Mouse (Mus musculus): ENCODE results near the gene Bdkrb2. TPM values are rescaled to one million over a fixed set of nuclear protein-coding genes. Genes with fewer than 3 reads are reported as not detected.

Gene Bdkrb2
- polyA plus RNA-seq, 1 experiment from 2014 or later = 0.78 TPM

DNA sequence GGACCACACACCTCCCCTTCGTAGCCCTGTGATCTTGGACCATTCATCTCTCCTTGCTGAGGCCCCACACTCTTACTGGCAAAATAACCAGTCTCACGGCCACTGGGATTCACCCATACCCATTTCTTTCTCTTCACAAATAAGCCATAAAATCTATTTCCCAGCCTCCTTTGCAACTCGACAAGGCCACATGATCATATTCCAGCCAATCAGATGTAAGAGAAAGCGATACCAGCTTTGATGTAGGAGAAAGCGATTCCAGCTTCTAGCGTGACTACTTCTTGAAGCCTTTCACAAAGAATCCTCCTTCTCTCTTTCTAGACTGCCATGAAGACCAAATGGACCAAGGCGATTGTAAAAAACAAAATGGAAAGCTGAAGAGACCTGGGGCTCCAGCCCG is 19.9 kb upstream of the Bdkrb2 start:
- H3K4me1 ChIP-seq (ENCODE audit: control insufficient read depth, insufficient read depth, low read length) = 0 out of 2 replicates have a peak, but pooled peaks cover 4% of the 10 kb centered on the region
- H3K36me3 ChIP-seq (ENCODE audit: control insufficient read depth, insufficient read depth, low read length) = no peaks in the 10 kb centered on the region
- no peaks in the 10 kb centered on the region for H3K9me3 ChIP-seq (ENCODE audit: control insufficient read depth, low read depth, low read length)
- ATAC-seq (ENCODE audit: insufficient number of reproducible peaks, insufficient read depth, low FRiP score, low read depth) = no peak
- no peak overlapping the region for H3K4me3 ChIP-seq (ENCODE audit: low read depth, low read length)
- H3K9ac ChIP-seq (replicated peaks; ENCODE audit: low read depth, low read length) = no peak overlapping the region
- H3K4me2 ChIP-seq (replicated peaks; ENCODE audit: low read depth, low read length) = no peak overlapping the region
- H3K27me3 ChIP-seq (ENCODE audit: control insufficient read depth, insufficient read depth, low read length) = no peaks in the 10 kb centered on the region
- no peak overlapping the region for H3K27ac ChIP-seq (ENCODE audit: low read length)
- 75% methylated on average over 8 of the region's 8 CpGs for WGBS

DNA sequence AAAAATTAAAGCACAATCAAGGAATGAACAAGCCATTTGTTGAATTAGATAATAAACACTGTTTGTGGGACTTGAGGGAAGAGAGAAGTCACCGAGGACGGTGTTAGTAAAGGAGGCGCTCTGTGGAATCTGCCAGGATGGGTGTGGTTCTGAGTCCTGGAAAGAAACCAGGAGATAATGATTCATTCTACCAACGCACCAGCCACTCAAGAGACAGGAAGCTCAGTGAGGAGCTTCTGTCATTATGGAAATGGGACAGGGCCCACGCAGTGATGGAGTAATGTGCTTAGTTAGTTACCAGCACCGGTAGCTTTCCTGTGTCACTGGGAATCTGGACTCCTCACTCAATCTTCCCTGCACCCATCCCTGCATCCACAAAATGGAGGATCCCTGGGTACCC is 19.3 kb upstream of the Bdkrb2 start:
- no peak overlapping the region for H3K4me2 ChIP-seq (replicated peaks; ENCODE audit: low read depth, low read length)
- H3K36me3 ChIP-seq (ENCODE audit: control insufficient read depth, insufficient read depth, low read length) = no peaks in the 10 kb centered on the region
- ATAC-seq (ENCODE audit: insufficient number of reproducible peaks, insufficient read depth, low FRiP score, low read depth) = no peak
- H3K9ac ChIP-seq (replicated peaks; ENCODE audit: low read depth, low read length) = no peak overlapping the region
- H3K9me3 ChIP-seq (ENCODE audit: control insufficient read depth, low read depth, low read length) = no peaks in the 10 kb centered on the region
- no peak overlapping the region for H3K4me3 ChIP-seq (ENCODE audit: low read depth, low read length)
- 65% methylated on average over 6 of the region's 6 CpGs for WGBS
- no peak overlapping the region for H3K27ac ChIP-seq (ENCODE audit: low read length)
- no peaks in the 10 kb centered on the region for H3K27me3 ChIP-seq (ENCODE audit: control insufficient read depth, insufficient read depth, low read length)
- 0 out of 2 replicates have a peak, but pooled peaks cover 4% of the 10 kb centered on the region for H3K4me1 ChIP-seq (ENCODE audit: control insufficient read depth, insufficient read depth, low read length)

DNA sequence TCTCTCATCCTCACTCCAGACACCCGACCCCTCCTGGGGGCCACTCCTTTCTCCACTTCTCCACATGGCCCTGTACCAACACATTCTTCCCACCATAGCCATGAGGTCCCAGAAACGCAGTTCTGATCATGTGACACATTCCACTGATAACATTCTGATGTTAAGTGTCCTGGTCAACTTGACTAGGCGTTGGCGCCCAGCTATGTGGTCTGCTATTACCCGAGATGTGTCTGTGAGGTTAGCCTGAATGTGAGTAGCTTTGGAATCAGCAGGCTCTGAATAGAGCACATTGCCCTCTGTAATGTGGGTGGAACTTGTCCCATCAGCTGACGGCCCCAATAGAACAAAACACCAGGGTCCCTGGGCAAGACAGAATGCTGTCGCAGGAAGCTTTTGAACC is 18.2 kb upstream of the Bdkrb2 start:
- Histone ChIP-seq H3K4me1 (ENCODE audit: control insufficient read depth, insufficient read depth, low read length) (0 out of 2 replicates have a peak, but pooled peaks cover 4% of the 10 kb centered on the region), H3K27ac (ENCODE audit: low read length) (no peak overlapping the region), H3K9me3 (ENCODE audit: control insufficient read depth, low read depth, low read length) (no peaks in the 10 kb centered on the region), H3K4me2 (replicated peaks; ENCODE audit: low read depth, low read length) (no peak overlapping the region), H3K4me3 (ENCODE audit: low read depth, low read length) (no peak overlapping the region), H3K27me3 (ENCODE audit: control insufficient read depth, insufficient read depth, low read length) (no peaks in the 10 kb centered on the region), H3K9ac (replicated peaks; ENCODE audit: low read depth, low read length) (no peak overlapping the region), H3K36me3 (ENCODE audit: control insufficient read depth, insufficient read depth, low read length) (no peaks in the 10 kb centered on the region)
- ATAC-seq (ENCODE audit: insufficient number of reproducible peaks, insufficient read depth, low FRiP score, low read depth) = no peak
- WGBS = 83% methylated on average over 7 of the region's 7 CpGs

DNA sequence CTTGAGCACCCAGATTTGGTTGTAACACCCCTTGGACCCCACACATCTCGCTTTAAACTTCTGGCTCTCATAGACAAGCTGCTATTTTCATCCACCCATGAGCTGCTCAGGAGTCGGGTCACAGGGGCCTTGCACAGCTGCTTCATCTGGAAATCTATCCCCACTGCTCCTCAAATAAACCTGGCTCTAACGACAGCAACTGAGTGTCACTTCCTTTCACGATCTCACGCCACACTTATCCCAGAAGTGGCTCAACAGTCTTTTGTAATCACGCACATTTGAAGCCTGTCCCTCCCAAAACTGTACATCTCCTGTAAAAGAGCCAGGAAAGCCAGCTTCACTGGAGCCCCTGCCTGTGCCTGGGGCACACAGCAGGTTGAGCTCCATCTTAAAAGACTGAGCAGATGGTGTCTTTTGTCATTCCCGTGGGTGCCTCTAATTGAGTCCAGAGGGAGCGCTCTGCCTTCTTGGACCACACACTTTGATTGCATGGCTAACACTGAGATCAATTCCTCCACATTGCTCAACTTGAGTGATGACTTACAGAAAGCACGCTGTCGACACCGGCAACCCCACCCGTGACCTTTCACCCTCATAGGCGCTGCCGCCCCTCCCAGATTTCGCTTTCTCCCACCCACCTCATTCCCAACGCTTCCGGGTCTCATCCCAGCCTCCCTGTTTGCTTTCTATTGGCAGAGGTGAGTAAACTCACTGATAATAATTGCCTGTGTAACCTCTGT is 17.2 kb upstream of the Bdkrb2 start:
- Histone ChIP-seq H3K27ac (ENCODE audit: low read length) (no peak overlapping the region), H3K4me1 (ENCODE audit: control insufficient read depth, insufficient read depth, low read length) (0 out of 2 replicates have a peak, but pooled peaks cover 4% of the 10 kb centered on the region), H3K27me3 (ENCODE audit: control insufficient read depth, insufficient read depth, low read length) (no peaks in the 10 kb centered on the region), H3K9me3 (ENCODE audit: control insufficient read depth, low read depth, low read length) (no peaks in the 10 kb centered on the region), H3K36me3 (ENCODE audit: control insufficient read depth, insufficient read depth, low read length) (no peaks in the 10 kb centered on the region), H3K9ac (replicated peaks; ENCODE audit: low read depth, low read length) (no peak overlapping the region), H3K4me3 (ENCODE audit: low read depth, low read length) (no peak overlapping the region), H3K4me2 (replicated peaks; ENCODE audit: low read depth, low read length) (no peak overlapping the region)
- no peak for ATAC-seq (ENCODE audit: insufficient number of reproducible peaks, insufficient read depth, low FRiP score, low read depth)
- 21% methylated on average over 17 of the region's 17 CpGs for WGBS

DNA sequence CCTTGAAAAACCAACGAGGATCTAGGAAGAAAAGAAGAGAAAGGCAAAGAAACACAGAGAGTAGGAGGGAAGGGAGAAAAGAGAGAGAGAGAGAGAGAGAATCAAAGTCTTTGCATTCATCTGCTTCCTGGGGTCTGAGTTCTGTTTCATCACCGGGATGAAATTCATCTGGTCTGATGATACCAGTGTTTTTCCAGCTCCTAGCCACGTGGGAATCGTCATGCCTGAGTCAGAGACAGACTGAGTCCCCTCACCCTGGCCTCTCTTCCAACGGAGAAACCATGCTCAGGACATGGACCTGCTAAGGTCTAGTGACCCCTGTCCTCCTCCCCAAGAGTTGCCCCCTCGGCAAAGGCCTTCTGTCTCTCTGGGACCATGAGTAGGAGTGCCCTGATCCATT is 16.5 kb upstream of the Bdkrb2 start:
- no peaks in the 10 kb centered on the region for H3K9me3 ChIP-seq (ENCODE audit: control insufficient read depth, low read depth, low read length)
- no peaks in the 10 kb centered on the region for H3K27me3 ChIP-seq (ENCODE audit: control insufficient read depth, insufficient read depth, low read length)
- 45% methylated on average over 6 of the region's 6 CpGs for WGBS
- no peak overlapping the region for H3K4me2 ChIP-seq (replicated peaks; ENCODE audit: low read depth, low read length)
- H3K36me3 ChIP-seq (ENCODE audit: control insufficient read depth, insufficient read depth, low read length) = no peaks in the 10 kb centered on the region
- H3K9ac ChIP-seq (replicated peaks; ENCODE audit: low read depth, low read length) = no peak overlapping the region
- H3K27ac ChIP-seq (ENCODE audit: low read length) = no peak overlapping the region
- no peak for ATAC-seq (ENCODE audit: insufficient number of reproducible peaks, insufficient read depth, low FRiP score, low read depth)
- H3K4me1 ChIP-seq (ENCODE audit: control insufficient read depth, insufficient read depth, low read length) = 0 out of 2 replicates have a peak, but pooled peaks cover 4% of the 10 kb centered on the region
- no peak overlapping the region for H3K4me3 ChIP-seq (ENCODE audit: low read depth, low read length)

DNA sequence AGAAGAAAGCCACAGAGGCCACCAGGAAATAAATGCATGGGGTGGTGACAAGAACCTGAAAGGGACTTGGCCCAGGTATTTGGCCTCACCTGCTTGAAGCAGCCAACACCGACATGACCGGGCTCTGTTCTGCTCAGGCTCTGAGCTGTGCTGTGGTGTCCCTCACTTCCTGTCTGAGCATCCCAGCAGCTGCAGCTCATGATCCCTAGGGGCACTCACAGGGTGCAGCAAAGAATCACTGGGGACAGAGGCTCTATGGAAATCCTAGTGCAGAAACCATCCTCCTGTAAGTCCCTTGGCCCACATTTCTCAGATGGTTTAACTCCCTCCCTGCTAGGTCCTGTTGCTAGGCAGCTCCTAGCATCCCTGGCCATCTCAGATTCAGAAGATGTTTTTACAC is 15.9 kb upstream of the Bdkrb2 start:
- no peak overlapping the region for H3K4me2 ChIP-seq (replicated peaks; ENCODE audit: low read depth, low read length)
- no peak overlapping the region for H3K27ac ChIP-seq (ENCODE audit: low read length)
- no peaks in the 10 kb centered on the region for H3K27me3 ChIP-seq (ENCODE audit: control insufficient read depth, insufficient read depth, low read length)
- no peak for ATAC-seq (ENCODE audit: insufficient number of reproducible peaks, insufficient read depth, low FRiP score, low read depth)
- H3K4me1 ChIP-seq (ENCODE audit: control insufficient read depth, insufficient read depth, low read length) = 0 out of 2 replicates have a peak, but pooled peaks cover 4% of the 10 kb centered on the region
- no peak overlapping the region for H3K9ac ChIP-seq (replicated peaks; ENCODE audit: low read depth, low read length)
- 44% methylated on average over 2 of the region's 2 CpGs for WGBS
- H3K36me3 ChIP-seq (ENCODE audit: control insufficient read depth, insufficient read depth, low read length) = no peaks in the 10 kb centered on the region
- H3K4me3 ChIP-seq (ENCODE audit: low read depth, low read length) = no peak overlapping the region
- no peaks in the 10 kb centered on the region for H3K9me3 ChIP-seq (ENCODE audit: control insufficient read depth, low read depth, low read length)

DNA sequence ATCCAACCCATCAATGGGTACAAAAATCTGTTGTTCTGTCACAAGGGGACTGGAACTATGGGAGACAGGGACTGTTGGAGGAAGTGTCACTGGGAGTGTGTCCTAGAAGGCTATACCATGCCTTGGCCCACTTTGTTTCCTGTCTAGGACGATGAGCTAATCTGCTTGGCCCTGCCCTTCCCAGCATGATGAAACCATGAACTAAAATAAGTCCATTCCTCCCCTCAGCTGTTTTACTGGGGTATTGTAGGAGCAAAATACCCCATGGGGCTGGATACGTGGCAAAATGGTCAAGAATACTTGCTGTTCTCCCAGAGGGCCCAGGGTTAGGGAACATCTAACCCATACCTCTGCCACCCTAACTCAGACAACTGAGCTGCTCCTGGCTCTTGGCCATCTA is 15.0 kb upstream of the Bdkrb2 start:
- WGBS = 78% methylated on average over 2 of the region's 2 CpGs
- Histone ChIP-seq H3K36me3 (ENCODE audit: control insufficient read depth, insufficient read depth, low read length) (no peaks in the 10 kb centered on the region), H3K9ac (replicated peaks; ENCODE audit: low read depth, low read length) (no peak overlapping the region), H3K27me3 (ENCODE audit: control insufficient read depth, insufficient read depth, low read length) (no peaks in the 10 kb centered on the region), H3K9me3 (ENCODE audit: control insufficient read depth, low read depth, low read length) (no peaks in the 10 kb centered on the region), H3K4me2 (replicated peaks; ENCODE audit: low read depth, low read length) (no peak overlapping the region), H3K27ac (ENCODE audit: low read length) (no peak overlapping the region), H3K4me1 (ENCODE audit: control insufficient read depth, insufficient read depth, low read length) (0 out of 2 replicates have a peak, but pooled peaks cover 4% of the 10 kb centered on the region), H3K4me3 (ENCODE audit: low read depth, low read length) (no peak overlapping the region)
- no peak for ATAC-seq (ENCODE audit: insufficient number of reproducible peaks, insufficient read depth, low FRiP score, low read depth)

DNA sequence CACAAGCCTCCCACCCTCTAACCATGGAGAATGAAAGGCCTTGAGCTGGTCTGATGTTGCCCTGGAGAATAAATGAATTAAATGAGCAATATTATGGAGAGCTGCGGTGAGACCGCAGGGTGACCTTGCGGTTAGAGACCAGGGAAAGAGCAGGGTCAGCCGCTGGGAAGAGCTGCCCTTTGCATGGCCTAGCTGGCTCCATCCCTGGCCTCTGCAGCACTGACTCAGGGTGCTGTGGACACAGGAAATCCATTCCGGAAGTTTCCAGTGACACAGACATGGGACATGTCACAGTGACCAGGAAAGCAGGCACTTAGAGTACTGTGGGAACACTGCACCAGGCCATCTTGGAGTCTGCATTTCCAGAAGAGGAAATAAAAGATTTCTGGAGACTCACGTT is 14.1 kb upstream of the Bdkrb2 start:
- Histone ChIP-seq H3K9ac (replicated peaks; ENCODE audit: low read depth, low read length) (no peak overlapping the region), H3K4me3 (ENCODE audit: low read depth, low read length) (no peak overlapping the region)
- WGBS = 85% methylated on average over 6 of the region's 6 CpGs

More for the DNA sequence above, 14.1 kb upstream of the Bdkrb2 start:
- Histone ChIP-seq H3K36me3 (ENCODE audit: control insufficient read depth, insufficient read depth, low read length) (no peaks in the 10 kb centered on the region), H3K9me3 (ENCODE audit: control insufficient read depth, low read depth, low read length) (no peaks in the 10 kb centered on the region), H3K27ac (ENCODE audit: low read length) (no peak overlapping the region), H3K27me3 (ENCODE audit: control insufficient read depth, insufficient read depth, low read length) (no peaks in the 10 kb centered on the region), H3K4me1 (ENCODE audit: control insufficient read depth, insufficient read depth, low read length) (0 out of 2 replicates have a peak, but pooled peaks cover 4% of the 10 kb centered on the region), H3K4me2 (replicated peaks; ENCODE audit: low read depth, low read length) (no peak overlapping the region)
- ATAC-seq (ENCODE audit: insufficient number of reproducible peaks, insufficient read depth, low FRiP score, low read depth) = no peak
